Mouse (Mus musculus): ENCODE data around the gene Cryge. TPM values are rescaled to one million over a fixed set of nuclear protein-coding genes. Genes with fewer than 3 reads are reported as not detected.
A peak's percentile ranks its signal among the peaks of the same experiment; 100 is the strongest.

Cryge gene
- total and polyA plus RNA-seq, 2 experiments from 2014 or later = not detected

DNA sequence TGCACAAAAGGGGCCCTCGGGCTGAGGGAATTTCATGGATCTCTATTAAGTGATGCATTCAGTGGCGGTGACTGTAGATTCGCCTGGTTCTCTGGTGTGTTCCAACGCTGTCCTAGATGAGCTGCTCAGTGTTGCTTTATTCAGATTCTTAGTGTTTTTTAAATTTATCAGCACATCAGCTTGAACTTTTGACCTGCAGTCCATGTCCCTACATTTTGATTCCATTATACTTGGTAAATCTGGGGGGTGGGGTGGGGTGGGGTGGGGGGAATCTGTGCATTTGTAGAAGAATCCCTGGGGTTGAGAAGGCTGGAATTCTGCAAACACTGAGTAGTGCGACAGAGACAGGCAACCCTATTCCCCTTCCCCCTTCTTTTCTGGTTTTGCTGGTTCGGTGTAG, 22.6 kb upstream of the Cryge start, which contains the start of gene Crygc:
Gene Crygc, minus strand, starts transcription at position 101 of the 400 bp plus-strand sequence.
- Histone ChIP-seq H3K9ac (replicated peaks; ENCODE audit: low read length) (no peak within 1 kb of the TSS), H3K4me2 (ENCODE audit: low read depth, low read length) (no peak within 1 kb of the TSS), H3K27me3 (ENCODE audit: insufficient read depth, low read length) (no peaks in the 10 kb centered on the region), H3K9me3 (ENCODE audit: low read length) (no peaks in the 10 kb centered on the region), H3K27ac (no peak within 1 kb of the TSS), H3K4me3 (ENCODE audit: low read length) (no peak within 1 kb of the TSS), H3K4me1 (ENCODE audit: insufficient read depth, low read length) (no peaks in the 10 kb centered on the region), H3K36me3 (ENCODE audit: insufficient read depth, low read length) (no peaks in the 10 kb centered on the region)
- no peak for DNase-seq (ENCODE audit: low spot score)
- ATAC-seq = no peak
- no peak for TF ChIP-seq CTCF (IDR thresholded peaks at IDR 0.05; ENCODE audit: low read depth)
- 58% methylated on average over 6 of the region's 6 CpGs for WGBS

DNA sequence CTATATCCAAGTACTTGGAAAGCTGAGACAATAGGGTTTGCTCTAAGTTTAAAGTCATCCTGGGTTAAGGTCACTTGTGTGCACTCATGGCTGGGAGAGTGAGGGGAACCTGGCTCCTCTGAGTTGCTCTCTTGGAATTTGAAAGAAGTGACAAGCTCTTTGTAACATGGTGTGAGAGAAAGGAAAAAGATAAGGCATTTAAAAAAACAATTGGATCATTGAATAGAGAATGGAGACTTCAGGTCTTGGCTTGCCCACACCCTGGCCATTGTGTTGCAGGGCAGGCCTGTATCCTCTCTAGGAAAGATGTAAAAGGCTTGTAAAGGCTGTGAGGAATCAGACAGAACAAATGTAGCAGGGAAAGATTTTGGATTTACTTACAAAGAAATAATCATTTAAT, 16.9 kb upstream of the Cryge start:
- Histone ChIP-seq H3K4me2 (ENCODE audit: low read depth, low read length) (no peak overlapping the region), H3K9me3 (ENCODE audit: low read length) (no peaks in the 10 kb centered on the region), H3K27me3 (ENCODE audit: insufficient read depth, low read length) (no peaks in the 10 kb centered on the region), H3K27ac (no peak overlapping the region), H3K4me3 (ENCODE audit: low read length) (no peak overlapping the region), H3K4me1 (ENCODE audit: insufficient read depth, low read length) (no peaks in the 10 kb centered on the region), H3K9ac (replicated peaks; ENCODE audit: low read length) (no peak overlapping the region), H3K36me3 (ENCODE audit: insufficient read depth, low read length) (no peaks in the 10 kb centered on the region)
- ATAC-seq (no peak), DNase-seq (ENCODE audit: low spot score) (no peak)
- TF ChIP-seq CTCF (IDR thresholded peaks at IDR 0.05; ENCODE audit: low read depth) = no peak

DNA sequence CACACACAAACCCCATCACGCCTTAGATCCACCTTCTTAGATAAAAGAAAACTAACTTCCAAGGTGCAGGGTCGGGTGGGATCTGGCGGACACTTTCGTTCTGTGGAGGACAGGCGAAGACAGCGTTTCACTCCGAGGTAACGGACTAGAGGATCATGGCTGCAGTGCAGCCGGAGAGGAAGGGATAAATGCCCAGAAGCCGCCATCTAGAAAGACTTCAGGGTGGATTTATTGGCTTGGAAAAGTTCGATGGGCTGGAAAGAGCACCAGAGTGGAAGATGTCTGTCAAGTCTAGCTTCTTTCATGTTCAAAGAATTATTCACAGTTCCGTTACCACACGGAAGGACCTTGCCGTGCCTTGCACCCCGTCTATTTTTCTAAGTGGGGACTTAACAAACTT, 13.3 kb upstream of the Cryge start:
- peak; percentile 28 for DNase-seq (ENCODE audit: low spot score)
- no peak overlapping the region for H3K4me3 ChIP-seq (ENCODE audit: low read length)
- 73% methylated on average over 15 of the region's 15 CpGs for WGBS
- no peak for ATAC-seq
- H3K27ac ChIP-seq = no peak overlapping the region
- H3K4me1 ChIP-seq (ENCODE audit: insufficient read depth, low read length) = no peaks in the 10 kb centered on the region
- H3K36me3 ChIP-seq (ENCODE audit: insufficient read depth, low read length) = no peaks in the 10 kb centered on the region
- no peaks in the 10 kb centered on the region for H3K27me3 ChIP-seq (ENCODE audit: insufficient read depth, low read length)
- no peak overlapping the region for H3K9ac ChIP-seq (replicated peaks; ENCODE audit: low read length)
- H3K4me2 ChIP-seq (ENCODE audit: low read depth, low read length) = no peak overlapping the region
- TF ChIP-seq CTCF (IDR thresholded peaks at IDR 0.05; ENCODE audit: low read depth) = no peak
- no peaks in the 10 kb centered on the region for H3K9me3 ChIP-seq (ENCODE audit: low read length)

DNA sequence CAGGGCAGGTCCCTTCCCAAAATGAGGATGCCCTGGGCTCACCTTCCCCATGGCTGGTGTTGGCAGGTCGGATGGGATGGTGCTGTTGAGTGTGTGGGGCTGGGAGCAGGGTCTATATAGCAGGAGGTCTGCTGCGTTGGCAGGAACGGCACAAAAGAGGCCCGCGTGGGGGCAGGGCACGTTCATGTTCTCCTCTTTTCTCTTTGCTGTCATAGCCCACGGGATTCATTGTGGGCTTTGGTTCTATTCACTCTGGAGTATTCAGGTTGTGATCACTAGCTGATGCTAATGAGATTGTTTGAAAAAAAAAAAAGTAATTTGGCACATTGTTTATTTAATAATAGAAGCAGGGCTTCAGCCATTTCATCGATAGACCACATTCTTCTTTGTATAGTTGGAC, 12.4 kb upstream of the Cryge start, which contains the start of gene Crygd:
Gene Crygd, minus strand, starts transcription at position 101 of the 400 bp plus-strand sequence.
- Histone ChIP-seq H3K4me1 (ENCODE audit: insufficient read depth, low read length) (no peaks in the 10 kb centered on the region), H3K4me2 (ENCODE audit: low read depth, low read length) (no peak within 1 kb of the TSS), H3K4me3 (ENCODE audit: low read length) (no peak within 1 kb of the TSS), H3K36me3 (ENCODE audit: insufficient read depth, low read length) (no peaks in the 10 kb centered on the region), H3K9ac (replicated peaks; ENCODE audit: low read length) (no peak within 1 kb of the TSS), H3K27me3 (ENCODE audit: insufficient read depth, low read length) (no peaks in the 10 kb centered on the region), H3K27ac (no peak within 1 kb of the TSS), H3K9me3 (ENCODE audit: low read length) (no peaks in the 10 kb centered on the region)
- no peak for TF ChIP-seq CTCF (IDR thresholded peaks at IDR 0.05; ENCODE audit: low read depth)
- DNase-seq (ENCODE audit: low spot score) (no peak), ATAC-seq (no peak)
- WGBS = 57% methylated on average over 8 of the region's 8 CpGs

DNA sequence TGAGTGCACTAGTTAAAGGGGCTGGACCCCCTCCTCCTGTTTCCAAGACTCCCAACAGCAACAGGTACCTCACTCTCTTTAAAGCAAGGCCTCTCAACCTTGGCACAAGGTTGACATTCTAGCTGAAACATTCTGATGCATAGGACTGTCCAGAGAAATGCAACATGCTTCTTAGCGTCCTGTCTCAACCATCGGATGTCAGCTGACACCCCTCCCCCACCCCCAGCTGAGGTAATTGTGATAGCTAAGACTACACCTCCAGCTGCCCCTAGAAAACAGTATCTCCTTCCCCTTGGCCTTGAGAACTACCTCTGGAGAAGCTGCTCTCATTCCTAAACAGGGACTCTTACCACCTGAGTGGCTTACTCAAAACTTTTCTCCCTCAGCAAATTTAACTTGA, 1.2 kb upstream of the Cryge start:
- ATAC-seq = no peak
- no peak overlapping the region for H3K9ac ChIP-seq (replicated peaks; ENCODE audit: low read length)
- H3K9me3 ChIP-seq (ENCODE audit: low read length) = no peaks in the 10 kb centered on the region
- no peak overlapping the region for H3K27ac ChIP-seq
- 37% methylated on average over 2 of the region's 2 CpGs for WGBS
- no peaks in the 10 kb centered on the region for H3K36me3 ChIP-seq (ENCODE audit: insufficient read depth, low read length)
- no peak for DNase-seq (ENCODE audit: low spot score)
- H3K27me3 ChIP-seq (ENCODE audit: insufficient read depth, low read length) = no peaks in the 10 kb centered on the region
- no peak for TF ChIP-seq CTCF (IDR thresholded peaks at IDR 0.05; ENCODE audit: low read depth)
- no peak overlapping the region for H3K4me2 ChIP-seq (ENCODE audit: low read depth, low read length)
- no peaks in the 10 kb centered on the region for H3K4me1 ChIP-seq (ENCODE audit: insufficient read depth, low read length)
- H3K4me3 ChIP-seq (ENCODE audit: low read length) = no peak overlapping the region

DNA sequence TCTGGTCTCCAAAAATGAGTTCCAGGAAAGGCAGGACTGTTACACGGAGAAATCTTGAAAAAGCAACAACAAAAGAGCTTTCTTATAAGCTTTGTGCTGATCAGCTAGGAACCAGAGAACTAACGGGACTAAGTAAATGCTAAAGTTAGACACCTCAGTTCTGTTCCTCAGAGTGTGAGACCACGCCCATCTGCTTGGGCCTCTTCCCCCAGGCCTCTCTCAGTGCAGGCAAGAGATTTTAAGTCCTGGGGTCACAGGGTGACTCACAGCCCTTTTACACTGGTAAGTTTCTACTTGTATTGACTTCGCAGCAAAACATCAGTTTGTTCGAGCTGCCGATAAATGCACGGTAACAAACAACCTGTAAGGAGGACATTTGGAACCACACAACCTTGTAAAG, 747 bp upstream of the Cryge start:
- ATAC-seq = no peak
- no peaks in the 10 kb centered on the region for H3K9me3 ChIP-seq (ENCODE audit: low read length)

DNA sequence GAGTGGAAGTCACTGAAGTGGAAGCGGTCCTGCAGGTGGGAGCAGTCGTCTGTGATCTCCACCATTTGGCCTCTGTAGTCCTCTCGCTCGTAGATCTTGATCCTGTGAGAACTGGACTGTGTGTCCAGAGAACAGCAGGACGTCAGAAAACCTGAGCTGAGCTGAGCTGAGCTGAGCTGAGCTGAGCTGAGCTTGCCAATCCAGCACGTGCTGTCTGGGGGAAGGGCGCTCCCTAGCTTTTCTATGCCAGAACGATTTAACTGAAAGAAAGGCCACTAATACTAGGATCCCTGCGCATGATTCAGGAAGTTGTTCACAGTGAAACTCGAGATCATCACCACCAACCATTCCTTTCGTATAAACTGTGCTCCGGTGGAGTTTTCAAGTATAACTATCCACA, 2.2 kb downstream of the Cryge start:
- H3K4me2 ChIP-seq (ENCODE audit: low read depth, low read length) = no peak overlapping the region
- no peak for TF ChIP-seq CTCF (IDR thresholded peaks at IDR 0.05; ENCODE audit: low read depth)
- H3K4me3 ChIP-seq (ENCODE audit: low read length) = no peak overlapping the region
- H3K36me3 ChIP-seq (ENCODE audit: insufficient read depth, low read length) = no peaks in the 10 kb centered on the region
- H3K27ac ChIP-seq = no peak overlapping the region
- no peaks in the 10 kb centered on the region for H3K4me1 ChIP-seq (ENCODE audit: insufficient read depth, low read length)
- H3K27me3 ChIP-seq (ENCODE audit: insufficient read depth, low read length) = no peaks in the 10 kb centered on the region
- no peak overlapping the region for H3K9ac ChIP-seq (replicated peaks; ENCODE audit: low read length)
- ATAC-seq (peak; percentile 62), DNase-seq (ENCODE audit: low spot score) (peak; percentile 53)
- no peaks in the 10 kb centered on the region for H3K9me3 ChIP-seq (ENCODE audit: low read length)
- WGBS = 51% methylated on average over 11 of the region's 12 CpGs

More for the DNA sequence above, 747 bp upstream of the Cryge start:
- no peaks in the 10 kb centered on the region for H3K4me1 ChIP-seq (ENCODE audit: insufficient read depth, low read length)
- H3K36me3 ChIP-seq (ENCODE audit: insufficient read depth, low read length) = no peaks in the 10 kb centered on the region
- TF ChIP-seq CTCF (IDR thresholded peaks at IDR 0.05; ENCODE audit: low read depth) = no peak
- no peak overlapping the region for H3K27ac ChIP-seq
- H3K27me3 ChIP-seq (ENCODE audit: insufficient read depth, low read length) = no peaks in the 10 kb centered on the region
- no peak for DNase-seq (ENCODE audit: low spot score)
- no peak overlapping the region for H3K4me2 ChIP-seq (ENCODE audit: low read depth, low read length)
- 62% methylated on average over 7 of the region's 7 CpGs for WGBS
- H3K9ac ChIP-seq (replicated peaks; ENCODE audit: low read length) = no peak overlapping the region
- H3K4me3 ChIP-seq (ENCODE audit: low read length) = no peak overlapping the region
